In genomic region chr19:47882151-47882881, GRCm38 (mm10) we compare ENCODE assay signal across 8 mouse cellular contexts. TPM values are rescaled to one million over a fixed set of nuclear protein-coding genes. Genes with fewer than 3 reads are reported as not detected.
DNase-seq lines count a peak whose midpoint lies in the region; ATAC-seq and TF ChIP-seq lines count a peak whose summit lies in the region.

No protein-coding gene starts in this region.

- peak; percentile 96 for TF ChIP-seq EP300 in heart, adult 2 months (IDR thresholded peaks at IDR 0.05; ENCODE audit: insufficient read depth, low read depth, low read length)

- H3K79me2 ChIP-seq in heart, adult 2 months (replicated peaks; ENCODE audit: control insufficient read depth, insufficient read depth, low read length): no peaks in the 10 kb centered on the region
- no peaks in the 10 kb centered on the region for H3K79me2 ChIP-seq in liver, adult 2 months (ENCODE audit: control insufficient read depth, insufficient read depth, low read length)

- no peak overlapping the region for H3K4me2 ChIP-seq in kidney, embryonic 15.5 days

- H3K27ac ChIP-seq in embryonic facial prominence, embryonic 10.5 days (replicated peaks): peak overlapping the region; percentile 58
- no peak overlapping the region for H3K27ac ChIP-seq in heart, adult 2 months
- no peak overlapping the region for H3K27ac ChIP-seq in kidney, embryonic 15.5 days
- H3K27ac ChIP-seq in liver, adult 2 months (replicated peaks; ENCODE audit: insufficient read depth, low read depth, low read length): no peak overlapping the region

- H3K9me3 ChIP-seq in embryonic facial prominence, embryonic 10.5 days: no peaks in the 10 kb centered on the region
- H3K9me3 ChIP-seq in kidney, embryonic 15.5 days (replicated peaks): no peaks in the 10 kb centered on the region

- no peak overlapping the region for H3K4me3 ChIP-seq in embryonic facial prominence, embryonic 10.5 days
- H3K4me3 ChIP-seq in heart, adult 2 months: no peak overlapping the region
- H3K4me3 ChIP-seq in kidney, embryonic 15.5 days (replicated peaks): no peak overlapping the region
- no peak overlapping the region for H3K4me3 ChIP-seq in liver, adult 2 months (ENCODE audit: insufficient read depth, low read depth, low read length)

- no peak for TF ChIP-seq POLR2A in heart, adult 2 months (IDR thresholded peaks at IDR 0.05; ENCODE audit: insufficient read depth, low read depth, low read length)
- no peak for TF ChIP-seq POLR2A in liver, adult 2 months (IDR thresholded peaks at IDR 0.05; ENCODE audit: extremely low read depth, insufficient read depth, low read length)

- no peak for TF ChIP-seq CTCF in heart, adult 2 months (IDR thresholded peaks at IDR 0.05)
- peak; percentile 100 for TF ChIP-seq CTCF in liver, adult 2 months (IDR thresholded peaks at IDR 0.05; ENCODE audit: low read depth, low read length)

- H3K9ac ChIP-seq in heart, adult 2 months (ENCODE audit: low read depth, low read length): no peak overlapping the region
- H3K9ac ChIP-seq in kidney, embryonic 15.5 days: no peak overlapping the region
- no peak overlapping the region for H3K9ac ChIP-seq in liver, adult 2 months (ENCODE audit: low read depth, low read length)

- peak; percentile 87 for DNase-seq in 416B (ENCODE audit: low read depth)
- DNase-seq in adrenal gland, postnatal 14 days: peak; percentile 91
- peak; percentile 93 for DNase-seq in embryonic facial prominence, embryonic 10.5 days (ENCODE audit: low spot score)
- DNase-seq in heart, adult 2 months: peak; percentile 74 to 88
- peak; percentile 34 for DNase-seq in liver, adult 2 months (ENCODE audit: extremely low read depth, low read depth, low spot score)
- DNase-seq in natural killer cell, adult 2 months (ENCODE audit: low spot score in 2 of 2): peak; percentile 76 to 87
- DNase-seq in splenic B cell, adult 2 months (ENCODE audit: low read depth, low spot score): peak; percentile 95

- 25% methylated on average over 11 of the region's 11 CpGs for WGBS in embryonic facial prominence, embryonic 10.5 days
- 20% methylated on average over 11 of the region's 11 CpGs for WGBS in heart, adult 2 months
- 26% methylated on average over 11 of the region's 11 CpGs for WGBS in kidney, embryonic 15.5 days
- WGBS in liver, adult 2 months: 22% methylated on average over 11 of the region's 11 CpGs

- intact Hi-C loops in heart, adult 2 months (cut with DNase I): loop anchor here (1.0 kb wide), 1 partner anchor 50 kb away; no protein-coding TSS in a partner anchor

- no peaks in the 10 kb centered on the region for H3K36me3 ChIP-seq in embryonic facial prominence, embryonic 10.5 days (replicated peaks)
- H3K36me3 ChIP-seq in heart, adult 2 months (ENCODE audit: control insufficient read depth, insufficient read depth, low read length): no peaks in the 10 kb centered on the region
- H3K36me3 ChIP-seq in kidney, embryonic 15.5 days: no peaks in the 10 kb centered on the region
- no peaks in the 10 kb centered on the region for H3K36me3 ChIP-seq in liver, adult 2 months (ENCODE audit: control insufficient read depth, insufficient read depth, low read length)
- H3K36me3 ChIP-seq in splenic B cell, adult 2 months (ENCODE audit: control insufficient read depth, insufficient read depth, low read length, poor library complexity, severe bottlenecking): no peaks in the 10 kb centered on the region

- H3K4me1 ChIP-seq in embryonic facial prominence, embryonic 10.5 days: peaks cover 24% of the 10 kb centered on the region
- H3K4me1 ChIP-seq in heart, adult 2 months (ENCODE audit: control insufficient read depth, insufficient read depth, low read length): peaks cover 9% of the 10 kb centered on the region
- H3K4me1 ChIP-seq in kidney, embryonic 15.5 days: peaks cover 41% of the 10 kb centered on the region
- no peaks in the 10 kb centered on the region for H3K4me1 ChIP-seq in liver, adult 2 months (ENCODE audit: control insufficient read depth, insufficient read depth, low read length)

- no peaks in the 10 kb centered on the region; the same call in 1 of the 2 replicates for H3K27me3 ChIP-seq in embryonic facial prominence, embryonic 10.5 days (replicated peaks; ENCODE audit: low read depth, poor library complexity, severe bottlenecking)
- H3K27me3 ChIP-seq in heart, adult 2 months (ENCODE audit: control insufficient read depth, insufficient read depth, low read length): no peaks in the 10 kb centered on the region
- no peaks in the 10 kb centered on the region for H3K27me3 ChIP-seq in kidney, embryonic 15.5 days
- no peaks in the 10 kb centered on the region for H3K27me3 ChIP-seq in liver, adult 2 months (ENCODE audit: control insufficient read depth, insufficient read depth, low read length)
- H3K27me3 ChIP-seq in splenic B cell, adult 2 months (ENCODE audit: control insufficient read depth, insufficient read depth, low read length, poor library complexity, severe bottlenecking): no peaks in the 10 kb centered on the region

- ATAC-seq in kidney, embryonic 15.5 days (replicated peaks; ENCODE audit: low FRiP score): peak; percentile 57

RNA-seq across cellular contexts. Expression of gene Gsto2, which starts 17.0 kb away (rescaled TPM):
- 3.3 and 3.5 TPM in 2 replicates for total RNA-seq in adrenal gland, postnatal 14 days (2021)
- polyA plus RNA-seq in embryonic facial prominence, embryonic 10.5 days (2016; fragmentation: Nextera tagmentation; extraction: Ambion mirVana): 0.74 and 1.0 TPM in 2 replicates
- 1 to 10 TPM; 2.6 to 2.7 TPM for total RNA-seq in heart, adult 2 months (2021)
- polyA plus RNA-seq in heart, adult 2 months (2012; rRNA removed): 1.4 and 1.6 TPM in 2 replicates
- 1.6 and 2.0 TPM in 2 replicates for polyA plus RNA-seq in kidney, embryonic 15.5 days (2015; fragmentation: Nextera tagmentation; extraction: Ambion mirVana)
- 0.40 and 1.3 TPM in 2 replicates for total RNA-seq in liver, adult 2 months (2014; rRNA removed)
- 0.32 TPM in 2 replicates for polyA plus RNA-seq in liver, adult 2 months (2012; rRNA removed)

RNA-seq across cellular contexts. Expression of gene Gsto1, which starts 27.5 kb away (rescaled TPM):
- 151 and 169 TPM in 2 replicates for total RNA-seq in adrenal gland, postnatal 14 days (2021)
- polyA plus RNA-seq in embryonic facial prominence, embryonic 10.5 days (2016; fragmentation: Nextera tagmentation; extraction: Ambion mirVana): 189 and 190 TPM in 2 replicates
- total RNA-seq in heart, adult 2 months (2021): 100 to 1,000 TPM; 148 to 191 TPM
- polyA plus RNA-seq in heart, adult 2 months (2012; rRNA removed): 152 and 158 TPM in 2 replicates
- 115 and 119 TPM in 2 replicates for polyA plus RNA-seq in kidney, embryonic 15.5 days (2015; fragmentation: Nextera tagmentation; extraction: Ambion mirVana)
- total RNA-seq in liver, adult 2 months (2014; rRNA removed): 149 and 176 TPM in 2 replicates
- polyA plus RNA-seq in liver, adult 2 months (2012; rRNA removed): 116 and 123 TPM in 2 replicates

RNA-seq across cellular contexts. Expression of gene Cfap43, which starts 36.8 kb away (rescaled TPM):
- not detected in 2 replicates for total RNA-seq in adrenal gland, postnatal 14 days (2021)
- polyA plus RNA-seq in embryonic facial prominence, embryonic 10.5 days (2016; fragmentation: Nextera tagmentation; extraction: Ambion mirVana): 0.02 and 0.08 TPM in 2 replicates
- total RNA-seq in heart, adult 2 months (2021): not detected
- polyA plus RNA-seq in heart, adult 2 months (2012; rRNA removed): 0.26 and 0.86 TPM in 2 replicates
- polyA plus RNA-seq in kidney, embryonic 15.5 days (2015; fragmentation: Nextera tagmentation; extraction: Ambion mirVana): 0.06 TPM in 2 replicates
- total RNA-seq in liver, adult 2 months (2014; rRNA removed): not detected in 2 replicates
- polyA plus RNA-seq in liver, adult 2 months (2012; rRNA removed): not detected in 2 replicates

RNA-seq across cellular contexts. Expression of gene Itprip, which starts 36.8 kb away (rescaled TPM):
- total RNA-seq in adrenal gland, postnatal 14 days (2021): 12.9 and 14.6 TPM in 2 replicates
- 19.9 and 21.4 TPM in 2 replicates for polyA plus RNA-seq in embryonic facial prominence, embryonic 10.5 days (2016; fragmentation: Nextera tagmentation; extraction: Ambion mirVana)
- 10 to 100 TPM in 1 of 2 experiments, 1 to 10 TPM in 1; 8.5 to 11.7 TPM for total RNA-seq in heart, adult 2 months (2021)
- 8.1 and 8.6 TPM in 2 replicates for polyA plus RNA-seq in heart, adult 2 months (2012; rRNA removed)
- 15.6 and 19.4 TPM in 2 replicates for polyA plus RNA-seq in kidney, embryonic 15.5 days (2015; fragmentation: Nextera tagmentation; extraction: Ambion mirVana)
- total RNA-seq in liver, adult 2 months (2014; rRNA removed): 0.65 and 0.94 TPM in 2 replicates
- 0.46 and 0.51 TPM in 2 replicates for polyA plus RNA-seq in liver, adult 2 months (2012; rRNA removed)

RNA-seq across cellular contexts. Expression of gene Cfap58, which starts 55.2 kb away (rescaled TPM):
- not detected in 2 replicates for total RNA-seq in adrenal gland, postnatal 14 days (2021)
- polyA plus RNA-seq in embryonic facial prominence, embryonic 10.5 days (2016; fragmentation: Nextera tagmentation; extraction: Ambion mirVana): not detected in 2 replicates
- 1 to 10 TPM; 1.9 to 2.1 TPM for total RNA-seq in heart, adult 2 months (2021)
- 0.02 TPM in 1 of 2 replicates, not detected in the other for polyA plus RNA-seq in heart, adult 2 months (2012; rRNA removed)
- polyA plus RNA-seq in kidney, embryonic 15.5 days (2015; fragmentation: Nextera tagmentation; extraction: Ambion mirVana): 0.09 TPM in 1 of 2 replicates, not detected in the other
- not detected in 2 replicates for total RNA-seq in liver, adult 2 months (2014; rRNA removed)
- polyA plus RNA-seq in liver, adult 2 months (2012; rRNA removed): not detected in 2 replicates

Comparison
In these comparisons a context has a peak if more than half of its experiments do, and no peak if none do; other contexts are left out.
1. DNase-seq: peak in every context shown above with its lines; median percentile 95 in splenic B cell, adult 2 months; 93 in embryonic facial prominence, embryonic 10.5 days; 91 in adrenal gland, postnatal 14 days; 87 in 416B; 82 in natural killer cell, adult 2 months; 81 in heart, adult 2 months; 34 in liver, adult 2 months.